Mouse (Mus musculus) kidney, adult 8-10 months (tissue): ENCODE results near the gene Nudt7.
A peak's percentile ranks its signal among the peaks of the same experiment; 100 is the strongest.

Experiments used
- DNase-seq, 2 experiments: peaks; one replicate each; pipeline ENCODE4 v3.0.0; 2022

Nudt7 gene

DNA sequence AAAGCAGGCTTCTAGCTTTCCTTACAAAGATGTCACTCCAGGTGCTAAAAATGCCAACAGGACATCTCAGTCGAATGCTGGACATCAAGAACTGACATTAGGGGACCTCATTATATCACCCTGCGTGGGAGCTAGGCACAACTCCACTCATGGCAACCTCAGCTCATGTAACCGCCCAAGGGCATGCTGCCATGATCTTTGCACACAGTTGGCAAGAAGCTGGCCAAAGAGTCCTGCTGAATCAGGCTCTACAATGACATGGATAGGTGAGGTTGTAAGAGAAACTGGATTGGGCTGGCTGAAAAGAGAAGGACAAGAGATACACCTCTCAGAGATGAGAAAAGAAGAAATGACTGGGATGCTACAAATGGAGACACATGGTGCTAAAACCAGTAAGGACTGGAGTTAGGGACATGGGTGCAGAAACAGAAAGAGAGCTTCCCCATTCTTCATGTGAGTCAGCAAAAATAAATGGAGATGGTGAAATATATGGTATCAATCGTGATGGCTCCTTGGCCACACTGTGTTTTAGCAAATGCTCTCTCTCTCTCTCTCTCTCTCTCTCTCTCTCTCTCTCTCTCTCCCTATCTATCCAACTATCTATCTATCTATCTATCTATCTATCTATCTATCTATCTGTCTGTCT, 10.4 kb downstream of the Nudt7 start:
- DNase-seq, result peak; percentile 70 to 81

DNA sequence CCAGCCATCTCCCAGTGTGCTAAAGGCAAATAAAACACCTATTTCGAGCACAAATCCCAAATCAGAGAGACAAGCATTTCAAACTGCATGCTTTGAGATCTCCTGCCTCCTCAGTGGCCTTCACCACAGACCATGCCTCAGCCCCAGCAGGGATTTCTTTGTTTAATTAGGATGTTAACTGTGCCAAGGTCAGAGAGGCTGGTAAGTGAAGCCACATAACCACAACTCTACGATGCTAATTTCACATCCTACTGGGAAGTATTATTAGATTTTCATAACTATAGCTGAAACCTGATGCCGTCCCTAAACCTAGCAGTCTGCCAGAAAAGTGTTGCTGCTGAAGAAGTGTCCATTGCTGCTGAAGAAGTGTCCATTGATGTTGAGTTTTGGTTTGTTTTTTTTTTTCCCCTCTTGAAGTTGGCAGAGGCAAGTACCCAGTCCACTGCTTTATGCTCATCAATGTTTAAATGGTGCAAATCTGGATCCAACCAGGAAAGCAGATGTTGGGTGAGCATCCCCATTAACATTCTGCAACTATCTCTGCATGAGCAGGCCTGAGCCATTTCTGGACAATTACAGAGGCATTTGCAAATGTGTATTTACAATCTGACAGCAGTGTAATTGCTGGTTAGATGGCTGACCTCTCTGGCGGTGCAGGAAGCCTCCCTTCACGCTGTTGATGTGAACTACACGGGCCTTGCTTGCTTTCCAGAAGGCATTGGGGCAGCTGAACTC, 20.1 kb downstream of the Nudt7 start:
- DNase-seq, result no peak

DNA sequence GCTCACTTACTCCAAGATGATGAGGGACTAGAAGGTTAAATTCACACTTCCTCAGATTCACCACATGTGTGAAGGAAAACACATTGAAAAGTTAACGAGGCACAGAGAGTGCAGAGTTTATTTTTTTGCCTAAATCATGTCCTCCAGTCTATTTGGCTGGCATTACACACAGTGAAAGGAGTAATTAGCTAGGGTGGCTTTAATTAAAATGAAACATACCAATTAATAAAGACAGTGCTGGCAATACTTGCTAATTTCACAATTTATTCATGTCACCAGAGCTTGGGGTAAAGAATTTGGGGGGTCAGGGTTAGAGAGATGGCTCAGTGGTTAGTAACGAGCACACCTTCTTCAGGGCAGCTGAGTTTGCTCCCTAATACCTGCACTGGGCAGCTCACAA, 25.2 kb downstream of the Nudt7 start:
- no peak for DNase-seq

DNA sequence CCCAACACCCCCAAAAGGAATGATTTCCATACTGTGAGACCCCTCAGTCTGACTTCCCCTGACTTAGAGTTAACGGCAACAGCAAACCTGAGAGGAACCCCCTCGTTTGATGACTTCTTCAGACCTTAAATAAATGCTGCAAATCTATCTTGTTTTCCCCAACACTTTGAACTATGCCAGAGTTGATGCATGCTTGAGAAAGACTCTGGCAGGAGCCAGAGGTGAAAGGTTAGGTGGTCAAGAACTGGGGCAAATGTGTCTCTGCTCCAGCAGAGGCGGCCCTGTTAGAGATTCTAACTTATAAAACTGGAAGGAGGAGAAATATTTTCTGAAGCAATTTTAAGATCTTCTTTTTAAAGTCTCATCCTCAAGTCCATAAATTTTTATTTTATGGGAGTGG, 26.3 kb downstream of the Nudt7 start:
- no peak for DNase-seq

DNA sequence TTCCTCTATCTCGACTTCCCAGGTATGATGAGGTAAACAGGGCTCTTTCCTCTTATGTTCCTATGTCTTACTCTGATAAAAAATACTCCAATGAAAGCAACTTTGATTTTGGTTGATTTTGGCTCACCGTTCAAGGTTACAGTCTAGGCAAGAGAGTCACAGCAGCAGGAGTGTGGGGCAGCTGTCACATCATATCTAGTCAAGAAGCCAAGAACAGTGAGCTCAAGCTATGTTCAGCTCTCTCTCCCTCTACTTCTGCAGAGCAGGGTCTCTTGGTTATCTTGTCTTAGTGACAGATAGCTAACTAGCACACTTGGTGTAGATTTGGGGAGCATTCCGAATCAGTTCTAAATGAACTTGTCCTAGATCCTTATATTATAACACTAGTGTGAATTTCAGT, 30.5 kb downstream of the Nudt7 start:
- no peak for DNase-seq

DNA sequence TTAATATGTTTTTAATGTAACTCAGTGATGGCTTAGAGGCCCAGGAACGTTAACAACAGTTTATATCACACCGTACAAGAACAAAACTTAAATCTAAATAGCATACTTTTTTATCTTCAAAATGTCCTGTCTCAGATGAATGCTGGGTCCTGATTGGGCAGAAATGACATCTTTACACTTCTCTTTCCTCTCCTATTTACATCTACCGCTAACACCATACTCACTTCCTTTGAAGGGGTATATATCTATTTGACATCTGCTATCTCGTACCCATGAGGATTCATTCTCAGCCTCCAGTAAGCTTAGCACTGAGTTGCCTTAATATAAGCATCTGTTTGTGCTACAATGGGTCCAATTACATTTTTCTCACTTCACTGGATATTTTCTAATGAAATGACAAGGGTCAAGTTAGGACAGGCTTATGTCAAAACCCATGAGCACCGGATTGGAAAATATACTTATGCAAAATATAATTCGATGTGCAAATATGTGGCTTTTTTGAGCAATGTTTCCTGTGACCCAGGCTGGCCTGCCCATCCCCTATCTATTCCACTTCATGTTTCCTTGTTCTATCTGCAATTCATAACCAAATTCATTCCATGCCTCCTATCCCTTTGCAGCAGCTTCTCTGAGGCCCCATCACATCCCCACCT, 31.2 kb downstream of the Nudt7 start:
- DNase-seq, result no peak

DNA sequence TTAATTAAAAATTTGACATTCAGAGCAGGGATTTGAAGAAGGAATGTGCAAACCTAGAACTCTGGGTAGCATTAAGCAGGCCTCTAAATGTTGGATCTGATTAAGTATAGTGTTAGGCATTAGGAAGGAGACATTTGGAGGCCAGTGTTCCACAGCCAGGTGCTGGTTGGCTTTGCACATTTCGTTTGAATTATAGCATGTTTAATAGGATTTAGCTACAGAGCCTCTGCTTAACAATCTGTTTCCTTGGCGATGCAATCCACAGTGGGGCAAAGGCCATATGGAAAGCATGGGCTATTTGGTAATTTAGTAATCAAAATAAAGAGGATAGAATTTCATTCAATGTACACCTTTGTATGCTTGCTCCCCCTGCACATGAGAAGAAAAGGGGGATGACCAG, 32.4 kb downstream of the Nudt7 start:
- no peak for DNase-seq

DNA sequence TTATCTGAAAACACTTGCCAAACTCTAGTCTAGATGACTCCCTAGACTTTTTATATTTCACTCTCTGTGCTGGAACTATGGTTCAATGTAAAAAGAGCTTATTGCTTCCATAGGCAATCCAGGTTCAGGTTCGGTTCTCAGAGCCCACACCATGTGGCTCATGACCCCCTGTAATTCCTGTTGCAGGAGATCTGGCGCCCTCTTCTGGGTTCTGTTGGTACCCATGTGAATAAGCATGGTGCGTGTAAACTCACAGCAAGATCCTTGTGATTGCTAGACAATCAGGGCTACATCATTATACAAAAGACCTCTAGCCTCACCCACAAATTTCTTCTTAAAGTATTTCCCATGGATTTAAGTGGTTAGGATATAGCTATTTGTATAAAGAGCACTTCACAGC, 43.4 kb downstream of the Nudt7 start:
- DNase-seq, result no peak

DNA sequence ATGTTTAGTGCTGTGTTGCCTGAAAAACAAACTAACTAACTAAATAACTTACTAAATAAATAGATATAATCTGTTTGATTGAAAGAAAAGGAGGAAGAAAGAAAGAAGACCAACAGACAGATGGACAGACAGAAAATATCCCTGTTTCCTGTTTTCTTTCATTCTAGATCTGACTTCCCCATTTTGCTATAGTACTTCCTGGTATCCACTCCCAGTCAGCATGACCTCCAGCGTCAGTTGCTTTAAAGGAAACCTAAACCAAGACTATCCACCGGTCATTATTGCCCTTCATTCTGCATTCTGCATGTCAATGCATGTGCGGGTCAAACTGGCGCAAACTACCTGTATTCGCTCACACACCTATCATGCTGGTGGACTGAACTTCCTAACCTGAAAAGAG, 60.0 kb downstream of the Nudt7 start:
- DNase-seq, result no peak

DNA sequence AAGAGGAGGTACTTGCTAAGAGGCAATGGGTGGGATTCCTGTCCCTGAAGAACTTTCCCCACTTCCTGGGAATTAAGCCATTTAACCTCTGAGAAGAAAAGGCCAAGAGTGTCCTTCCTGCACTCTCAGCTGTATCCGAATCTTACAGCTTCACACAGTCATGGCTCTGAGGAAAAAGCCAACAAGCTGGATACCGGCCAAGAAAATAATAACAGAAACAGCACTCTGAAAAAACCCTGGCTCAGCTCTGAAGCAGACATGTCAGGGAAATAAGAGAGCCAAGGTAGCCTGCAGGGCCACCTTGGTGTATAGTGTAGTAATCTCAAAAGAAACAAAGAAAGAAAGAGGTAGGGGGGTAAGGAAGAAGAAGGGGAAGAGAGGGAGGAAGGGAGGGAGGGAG, 65.6 kb downstream of the Nudt7 start:
- no peak for DNase-seq
